Mouse (Mus musculus): ENCODE results near the gene Ugp2. TPM values are rescaled to one million over a fixed set of nuclear protein-coding genes. Genes with fewer than 3 reads are reported as not detected.
A peak's percentile ranks its signal among the peaks of the same experiment; 100 is the strongest.
"Not testable (repeated sequence)": the region's sequence is repeated elsewhere in the genome, so short reads cannot be mapped to it uniquely, and the experiment has no call there.

Ugp2 gene
- polyA plus RNA-seq, 1 experiment from 2014 or later, result 55.7 TPM

DNA sequence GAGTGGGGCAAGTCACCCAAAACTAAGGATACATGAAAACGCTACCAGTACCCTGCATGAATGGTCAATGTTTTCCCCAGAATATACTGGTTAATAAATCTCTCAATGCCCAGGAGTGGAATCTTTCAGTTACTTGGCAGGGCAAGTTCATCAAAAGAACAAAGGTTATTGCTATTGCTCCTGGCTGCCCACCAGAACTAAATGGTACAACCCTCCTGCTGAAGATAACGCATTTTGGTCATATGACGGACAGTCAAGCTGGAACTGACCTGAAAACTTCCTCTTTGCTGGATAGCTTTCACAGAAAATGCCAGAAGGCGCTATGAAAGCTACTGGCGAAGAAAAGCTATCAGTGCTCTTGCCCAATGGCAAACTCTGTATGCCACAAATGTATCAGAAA, 45.2 kb downstream of the Ugp2 start:
- no peak for DNase-seq (ENCODE audit: low spot score)
- Histone ChIP-seq H3K4me3 (no peak overlapping the region), H3K9me3 (replicated peaks) (no peaks in the 10 kb centered on the region), H3K4me1 (no peaks in the 10 kb centered on the region), H3K27ac (no peak overlapping the region), H3K36me3 (peaks cover 78% of the 10 kb centered on the region), H3K27me3 (ENCODE audit: low read depth, poor library complexity, severe bottlenecking) (no peaks in the 10 kb centered on the region)
- WGBS, result 99% methylated on average over 5 of the region's 5 CpGs

DNA sequence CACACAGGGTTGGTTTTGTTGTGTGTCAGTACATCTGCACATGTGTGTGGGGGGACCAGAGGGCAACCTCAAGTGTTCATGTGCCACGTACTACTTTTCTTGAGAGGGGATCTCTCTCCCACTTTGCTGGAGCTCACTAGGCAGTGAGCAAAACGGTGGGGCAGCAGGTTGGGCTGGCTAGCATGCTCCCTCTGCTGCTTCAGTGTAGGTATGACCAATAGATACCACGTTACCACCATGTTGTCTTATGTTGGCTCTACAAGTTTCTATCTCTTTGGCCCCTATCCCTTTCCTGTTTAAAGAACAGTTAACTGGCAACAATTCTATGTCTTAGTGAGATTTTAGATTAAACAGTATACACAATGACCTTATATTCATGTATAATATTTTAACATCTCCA, 48.7 kb downstream of the Ugp2 start:
- Histone ChIP-seq H3K9me3 (replicated peaks) (no peaks in the 10 kb centered on the region), H3K4me1 (no peaks in the 10 kb centered on the region), H3K36me3 (peaks cover 69% of the 10 kb centered on the region), H3K4me3 (no peak overlapping the region), H3K27me3 (ENCODE audit: low read depth, poor library complexity, severe bottlenecking) (no peaks in the 10 kb centered on the region), H3K27ac (no peak overlapping the region)
- no peak for DNase-seq (ENCODE audit: low spot score)
- WGBS, result 84% methylated on average over 3 of the region's 3 CpGs

DNA sequence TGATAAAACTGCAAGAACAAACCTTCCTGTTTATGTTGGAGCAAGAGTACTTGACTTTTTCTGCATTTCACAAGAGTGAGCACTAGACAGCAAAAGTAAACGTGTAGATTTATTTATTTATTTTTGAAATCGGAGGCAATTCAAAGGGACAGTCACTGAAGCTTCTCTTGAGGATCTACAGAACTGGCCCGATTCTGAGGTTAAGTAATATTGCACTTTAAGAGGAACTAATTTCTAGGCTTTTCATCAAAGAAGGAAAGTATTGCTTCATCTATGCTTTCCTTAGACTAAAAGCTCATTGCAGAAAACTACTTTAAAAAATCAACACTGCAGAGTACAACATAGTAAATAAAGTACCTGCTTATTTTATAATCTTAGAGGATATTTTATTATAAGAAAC, 49.4 kb downstream of the Ugp2 start:
- Histone ChIP-seq H3K4me1 (no peaks in the 10 kb centered on the region), H3K27me3 (ENCODE audit: low read depth, poor library complexity, severe bottlenecking) (no peaks in the 10 kb centered on the region), H3K27ac (no peak overlapping the region), H3K9me3 (replicated peaks) (no peaks in the 10 kb centered on the region), H3K36me3 (peaks cover 72% of the 10 kb centered on the region), H3K4me3 (no peak overlapping the region)
- DNase-seq (ENCODE audit: low spot score), result no peak
- WGBS, result 85% methylated on average over 3 of the region's 3 CpGs

DNA sequence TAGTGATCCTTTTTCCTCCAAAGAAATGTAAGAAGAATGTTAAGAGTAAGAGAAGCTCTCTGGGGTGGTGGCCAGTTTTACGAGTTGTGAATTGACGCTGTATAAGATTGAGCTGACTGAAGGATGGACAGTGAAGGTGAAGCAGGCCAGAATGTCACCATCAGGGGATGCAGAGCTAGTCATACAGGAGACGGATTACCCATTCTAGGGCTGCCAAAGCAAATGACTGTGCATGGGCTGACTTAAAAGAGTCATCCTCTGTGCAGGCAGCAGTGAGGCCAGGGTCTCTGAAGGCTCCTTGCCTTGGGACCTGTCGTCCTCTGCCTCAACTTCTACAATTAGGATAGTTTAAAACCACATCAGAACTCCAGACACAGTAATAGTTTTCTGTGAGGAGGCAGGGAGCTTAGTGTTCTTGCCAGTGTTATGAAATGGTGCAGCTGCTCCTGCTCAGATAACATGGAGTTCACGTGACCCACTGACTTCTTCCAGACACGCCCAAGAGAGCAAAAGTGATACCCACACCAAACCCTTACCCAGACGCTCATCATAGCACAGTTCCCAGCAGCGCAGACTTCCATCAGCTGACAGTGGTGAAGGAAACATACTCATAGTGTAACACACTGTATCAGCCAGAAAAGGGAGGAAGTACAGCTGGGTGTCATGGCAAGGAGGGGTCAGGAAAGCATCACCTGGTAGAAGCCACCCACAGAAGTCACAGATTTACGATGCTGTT, 56.9 kb downstream of the Ugp2 start:
- no peaks in the 10 kb centered on the region for H3K4me1 ChIP-seq
- H3K27ac ChIP-seq, result no peak overlapping the region
- peaks cover 67% of the 10 kb centered on the region for H3K36me3 ChIP-seq
- no peaks in the 10 kb centered on the region for H3K27me3 ChIP-seq (ENCODE audit: low read depth, poor library complexity, severe bottlenecking)
- no peak for DNase-seq (ENCODE audit: low spot score)
- no peaks in the 10 kb centered on the region for H3K9me3 ChIP-seq (replicated peaks)
- no peak overlapping the region for H3K4me3 ChIP-seq
- WGBS, result 90% methylated on average over 9 of the region's 9 CpGs

DNA sequence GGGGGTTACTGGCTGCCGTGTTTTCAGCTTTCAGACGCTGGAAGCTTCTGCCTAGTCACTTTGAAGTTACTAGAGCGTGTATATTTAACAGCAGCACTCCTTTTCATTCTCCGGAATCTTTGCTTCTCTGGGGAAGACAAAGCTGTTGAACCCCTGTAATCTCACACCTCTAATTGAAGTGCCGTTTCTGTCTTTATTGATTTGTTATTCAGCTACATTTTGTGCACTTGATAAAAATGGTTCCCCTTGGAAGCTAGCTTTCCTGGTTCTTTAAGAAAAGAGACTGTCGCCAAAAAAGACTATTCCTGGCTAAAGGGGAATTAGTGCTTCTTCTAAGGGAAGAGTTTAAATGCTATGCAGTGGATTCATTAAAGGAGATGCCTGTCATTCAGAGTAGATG, 61.5 kb downstream of the Ugp2 start:
- Histone ChIP-seq H3K27ac (no peak overlapping the region), H3K27me3 (ENCODE audit: low read depth, poor library complexity, severe bottlenecking) (no peaks in the 10 kb centered on the region), H3K4me1 (no peaks in the 10 kb centered on the region), H3K36me3 (peaks cover 56% of the 10 kb centered on the region), H3K9me3 (replicated peaks) (no peaks in the 10 kb centered on the region), H3K4me3 (no peak overlapping the region)
- DNase-seq (ENCODE audit: low spot score), result no peak
- 82% methylated on average over 6 of the region's 6 CpGs for WGBS

DNA sequence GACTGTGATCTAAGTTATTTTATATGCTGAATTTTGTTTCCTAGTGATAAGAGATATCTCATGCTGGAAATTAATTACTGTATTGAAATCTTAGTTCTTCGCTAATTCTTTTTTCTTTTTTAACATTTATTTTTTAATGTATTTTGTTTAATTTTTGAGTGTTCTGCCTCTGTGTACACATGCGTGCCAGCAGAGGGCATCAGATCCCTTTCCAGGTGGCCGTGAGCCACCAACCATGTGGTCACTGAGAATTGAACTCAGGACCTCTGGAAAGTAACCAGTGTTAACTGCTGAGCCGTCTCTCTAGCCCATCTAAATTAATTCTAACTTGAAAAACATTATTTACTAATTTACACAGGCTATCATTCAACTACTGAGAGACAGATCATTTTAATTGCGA, 62.9 kb downstream of the Ugp2 start:
- Histone ChIP-seq H3K27me3 (ENCODE audit: low read depth, poor library complexity, severe bottlenecking) (no peaks in the 10 kb centered on the region), H3K36me3 (peaks cover 47% of the 10 kb centered on the region), H3K27ac (no peak overlapping the region), H3K4me3 (no peak overlapping the region), H3K4me1 (no peaks in the 10 kb centered on the region), H3K9me3 (replicated peaks) (no peaks in the 10 kb centered on the region)
- peak; percentile 40 for DNase-seq (ENCODE audit: low spot score)
- 86% methylated on average over 5 of the region's 5 CpGs for WGBS

DNA sequence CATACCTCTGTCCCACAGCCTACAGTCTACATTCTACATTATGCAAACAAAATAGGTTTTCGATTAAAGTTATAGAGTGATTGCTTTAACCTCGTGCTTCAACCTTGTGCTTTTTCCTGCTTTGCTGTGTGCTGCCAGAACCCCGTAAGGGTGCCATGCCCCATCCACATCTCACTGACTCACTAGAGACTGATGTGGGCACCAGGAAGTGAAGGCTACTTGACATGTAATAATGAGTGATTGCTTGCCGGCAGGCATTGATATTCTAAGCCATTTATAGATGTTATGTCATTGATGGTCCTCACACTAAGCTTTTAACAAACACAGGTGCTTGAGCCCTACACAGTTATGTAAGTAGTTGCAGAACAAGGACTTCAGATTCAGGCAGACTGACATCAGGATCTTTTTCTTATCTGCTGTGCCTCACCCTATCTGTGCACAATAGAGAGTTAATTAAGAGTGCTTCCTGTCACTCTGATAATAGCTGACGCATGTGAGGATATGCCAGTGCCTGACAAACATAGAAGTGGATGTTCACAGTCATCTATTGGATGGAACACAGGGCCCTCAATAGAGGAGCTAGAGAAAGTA, 63.8 kb downstream of the Ugp2 start:
- H3K9me3 ChIP-seq (replicated peaks), result no peaks in the 10 kb centered on the region
- no peaks in the 10 kb centered on the region for H3K4me1 ChIP-seq
- peaks cover 42% of the 10 kb centered on the region for H3K36me3 ChIP-seq
- no peaks in the 10 kb centered on the region for H3K27me3 ChIP-seq (ENCODE audit: low read depth, poor library complexity, severe bottlenecking)
- DNase-seq (ENCODE audit: low spot score), result no peak
- H3K27ac ChIP-seq, result no peak overlapping the region
- no peak overlapping the region for H3K4me3 ChIP-seq
- WGBS, result 94% methylated on average over 5 of the region's 5 CpGs

DNA sequence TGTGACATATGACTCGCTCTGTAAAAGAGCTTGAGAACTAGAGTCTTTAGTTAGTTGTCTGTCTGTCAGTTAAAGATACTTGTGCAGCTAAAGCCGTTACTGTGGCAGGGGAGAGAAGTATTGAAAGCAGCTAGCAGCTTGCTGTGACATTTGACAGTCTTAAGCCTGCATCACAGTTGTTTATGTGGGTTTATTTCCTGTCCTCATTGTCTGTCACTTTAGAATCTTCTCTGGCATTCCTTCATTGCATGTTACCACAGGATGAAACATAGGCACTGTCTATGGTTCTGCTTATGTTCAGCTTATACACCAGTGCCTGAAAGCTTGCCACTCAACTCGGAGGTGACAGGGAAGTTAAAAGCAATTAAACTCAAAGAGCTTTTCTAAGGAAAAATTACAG, 67.4 kb downstream of the Ugp2 start:
- Histone ChIP-seq H3K4me3 (no peak overlapping the region), H3K27me3 (ENCODE audit: low read depth, poor library complexity, severe bottlenecking) (no peaks in the 10 kb centered on the region), H3K36me3 (peaks cover 55% of the 10 kb centered on the region), H3K27ac (no peak overlapping the region), H3K4me1 (no peaks in the 10 kb centered on the region), H3K9me3 (replicated peaks) (no peaks in the 10 kb centered on the region)
- no peak for DNase-seq (ENCODE audit: low spot score)
- 83% methylated on average over 3 of the region's 3 CpGs for WGBS

DNA sequence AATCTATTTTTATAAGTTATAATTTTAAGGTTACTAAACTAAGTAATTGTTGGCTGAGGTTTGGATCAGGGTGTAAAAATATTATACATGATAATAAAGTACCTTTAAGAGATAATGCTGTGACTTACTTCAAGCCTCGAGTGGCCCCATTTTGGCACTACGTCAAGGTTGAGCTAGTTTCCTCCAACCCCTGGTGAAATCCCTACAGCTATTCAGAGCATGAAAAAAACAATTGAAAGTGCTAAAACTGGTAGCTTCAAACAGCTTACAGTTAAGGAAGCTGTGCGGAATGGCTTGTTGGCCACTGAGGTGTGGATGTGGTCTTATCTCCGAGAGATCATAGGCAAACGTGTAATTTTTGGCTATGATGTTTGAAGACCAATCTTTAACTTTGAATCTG, 75.5 kb downstream of the Ugp2 start:
- H3K4me1 ChIP-seq, result no peaks in the 10 kb centered on the region
- no peaks in the 10 kb centered on the region for H3K27me3 ChIP-seq (ENCODE audit: low read depth, poor library complexity, severe bottlenecking)
- H3K9me3 ChIP-seq (replicated peaks), result no peaks in the 10 kb centered on the region
- no peak overlapping the region for H3K4me3 ChIP-seq
- peaks cover 46% of the 10 kb centered on the region for H3K36me3 ChIP-seq
- no peak for DNase-seq (ENCODE audit: low spot score)
- no peak overlapping the region for H3K27ac ChIP-seq
- 93% methylated on average over 5 of the region's 5 CpGs for WGBS

DNA sequence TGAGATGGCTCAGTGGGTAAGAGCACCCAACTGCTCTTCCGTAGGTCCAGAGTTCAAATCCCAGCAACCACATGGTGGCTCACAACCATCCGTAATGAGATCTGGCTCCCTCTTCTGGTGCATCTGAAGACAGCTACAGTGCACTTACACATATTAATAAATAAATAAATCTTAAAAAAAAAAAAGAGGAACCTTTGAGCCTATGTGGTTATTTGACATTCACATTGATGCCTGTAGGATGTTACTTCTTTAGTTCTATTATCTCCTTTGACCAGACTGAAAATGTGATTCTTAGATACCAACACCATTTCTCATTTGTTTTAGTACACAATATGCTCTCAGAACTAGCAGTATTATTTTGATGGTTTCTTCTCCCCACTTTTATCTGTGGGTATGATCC, 82.8 kb downstream of the Ugp2 start:
- not testable (repeated sequence) for H3K27ac ChIP-seq; H3K9me3 ChIP-seq (replicated peaks); DNase-seq (ENCODE audit: low spot score); H3K27me3 ChIP-seq (ENCODE audit: low read depth, poor library complexity, severe bottlenecking); H3K4me1 ChIP-seq; H3K4me3 ChIP-seq
- peaks cover 25% of the 10 kb centered on the region for H3K36me3 ChIP-seq
- WGBS, result 96% methylated on average over 2 of the region's 2 CpGs

DNA sequence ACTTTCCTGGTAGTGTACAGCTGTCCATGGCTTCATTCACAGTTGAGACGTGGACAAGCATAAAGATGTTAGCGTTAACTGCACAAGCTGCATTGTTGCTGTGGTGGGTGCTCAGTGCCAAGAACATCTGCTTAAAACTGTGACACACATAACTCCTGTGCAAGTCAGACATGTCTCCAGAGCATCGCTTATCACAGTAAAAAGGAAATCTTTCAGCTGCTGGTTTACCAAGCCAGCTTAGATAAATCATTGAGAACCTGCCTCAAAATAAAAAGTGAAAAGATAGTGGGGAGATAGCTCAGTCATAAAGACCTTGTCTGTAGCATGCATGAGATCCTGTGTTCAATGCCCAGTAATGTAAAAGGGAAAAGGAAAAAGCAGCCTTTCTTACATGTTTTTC, 84.6 kb downstream of the Ugp2 start:
- no peaks in the 10 kb centered on the region for H3K27me3 ChIP-seq (ENCODE audit: low read depth, poor library complexity, severe bottlenecking)
- no peaks in the 10 kb centered on the region for H3K9me3 ChIP-seq (replicated peaks)
- H3K36me3 ChIP-seq, result peaks cover 18% of the 10 kb centered on the region
- H3K4me3 ChIP-seq, result no peak overlapping the region
- no peaks in the 10 kb centered on the region for H3K4me1 ChIP-seq
- DNase-seq (ENCODE audit: low spot score), result no peak
- WGBS, result 90% methylated on average over 3 of the region's 3 CpGs
- H3K27ac ChIP-seq, result no peak overlapping the region

DNA sequence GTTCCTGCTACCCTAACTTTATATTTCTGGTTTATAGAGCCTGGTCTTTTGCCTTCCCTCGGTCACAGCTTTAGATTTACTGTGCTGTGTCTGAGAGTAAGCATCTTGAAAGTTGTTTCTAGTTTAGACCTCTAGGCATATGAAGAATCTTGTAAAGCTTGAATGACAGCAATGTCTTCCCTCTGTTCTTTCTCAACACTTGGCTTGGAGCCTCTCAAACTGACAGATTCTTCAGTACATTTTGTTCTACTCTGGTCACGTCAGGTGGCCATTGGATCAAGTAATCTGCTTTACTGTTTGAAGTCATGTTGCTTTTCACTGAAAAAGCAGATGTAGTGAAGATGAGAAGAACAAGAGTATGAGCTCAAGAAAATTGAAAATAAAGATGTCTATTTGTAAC, 94.8 kb downstream of the Ugp2 start:
- no peak overlapping the region for H3K27ac ChIP-seq
- H3K9me3 ChIP-seq (replicated peaks), result no peaks in the 10 kb centered on the region
- H3K4me1 ChIP-seq, result no peaks in the 10 kb centered on the region
- peaks cover 51% of the 10 kb centered on the region for H3K36me3 ChIP-seq
- no peaks in the 10 kb centered on the region for H3K27me3 ChIP-seq (ENCODE audit: low read depth, poor library complexity, severe bottlenecking)
- H3K4me3 ChIP-seq, result no peak overlapping the region
- WGBS, result 87% methylated on average over 2 of the region's 2 CpGs
- DNase-seq (ENCODE audit: low spot score), result no peak

Data from limb, embryonic 10.5 days (tissue).